Mouse (Mus musculus) testis, postnatal 14 days (tissue): Measurements from ENCODE around the gene Adamts15.

Source experiments
- DNase-seq: peaks from one replicate; pipeline ENCODE4 v3.0.0; 2021; ENCODE audit warnings: low spot score

Gene Adamts15

GRCm38 (mm10) chr9:30879947-30880273 is 42.3 kb downstream of the Adamts15 start:
- DNase-seq = no peak

- no peak for DNase-seq
Observed at GRCm38 (mm10) chr9:30879248-30879946, 42.9 kb downstream of the Adamts15 start.

GRCm38 (mm10) chr9:30876552-30876951 is 45.7 kb downstream of the Adamts15 start:
- no peak for DNase-seq

GRCm38 (mm10) chr9:30855837-30856236 is 66.4 kb downstream of the Adamts15 start:
- no peak for DNase-seq

GRCm38 (mm10) chr9:30851841-30852240 is 70.4 kb downstream of the Adamts15 start:
- no peak for DNase-seq

GRCm38 (mm10) chr9:30849951-30850350 is 72.3 kb downstream of the Adamts15 start:
- no peak for DNase-seq

- no peak for DNase-seq
Observed at GRCm38 (mm10) chr9:30849444-30849843, 72.8 kb downstream of the Adamts15 start.
